Mouse (Mus musculus) frontal cortex, postnatal 36 days (tissue): ENCODE data around the gene Tmem41b.

Experiments
- DNase-seq, 2 experiments: peaks; one replicate each; pipeline ENCODE4 v3.0.0; 2022; ENCODE audit warnings: low spot score in 2 of 2

The Tmem41b gene

DNA sequence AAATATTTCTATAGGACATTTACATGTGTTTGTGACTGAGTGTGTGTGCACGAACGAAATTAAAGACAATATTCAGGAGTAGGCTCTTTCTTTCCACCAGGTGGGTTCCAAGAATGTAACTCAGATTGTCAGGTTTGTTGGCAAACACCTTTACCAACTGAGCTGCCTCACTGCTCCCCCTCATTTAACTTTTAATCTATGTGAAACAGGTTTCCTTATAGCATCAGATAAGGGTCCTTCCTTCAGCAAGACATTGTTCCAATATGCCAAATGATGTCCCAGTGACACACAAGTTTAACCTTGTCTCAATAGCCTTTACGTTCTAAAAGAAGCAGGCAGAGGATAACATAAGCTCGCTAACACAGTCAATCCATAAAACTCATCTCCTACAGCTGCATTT, 63.8 kb downstream of the Tmem41b start:
- no peak for DNase-seq
